Mouse (Mus musculus) hindbrain, embryonic 16.5 days (tissue): ENCODE data around the gene Map4k5. TPM values are rescaled to one million over a fixed set of nuclear protein-coding genes. Genes with fewer than 3 reads are reported as not detected.

ENCODE experiments used
- ATAC-seq: fragments of 200-750 bp; cut with Nextera tagmentation; 2 replicates; pipeline ENCODE4 v1.8.0; 2017; ENCODE audit warnings: moderate TSS enrichment, moderate library complexity
- H3K27ac ChIP-seq: fragments of 300-500 bp; sonication (generic); 2 replicates; pipeline ENCODE4 v1.5.1; 2014; ENCODE audit warnings: low read depth, mild to moderate bottlenecking, control low read depth, low read length, moderate library complexity
- H3K27me3 ChIP-seq: fragments of 300-500 bp; sonication (generic); replicated peaks from 2 replicates; pipeline ENCODE4 v1.6.1; 2014; ENCODE audit warnings: low read length; ENCODE audit not compliant: control insufficient read depth, insufficient read depth
- H3K36me3 ChIP-seq: fragments of 300-500 bp; sonication (generic); 2 replicates; pipeline ENCODE4 v1.6.1; 2014; ENCODE audit warnings: mild to moderate bottlenecking, low read length, moderate library complexity, mixed read lengths; ENCODE audit not compliant: control insufficient read depth, insufficient read depth
- H3K4me1 ChIP-seq: fragments of 300-500 bp; sonication (generic); 2 replicates; pipeline ENCODE4 v1.6.1; 2014; ENCODE audit warnings: low read depth, low read length; ENCODE audit not compliant: control insufficient read depth, insufficient read depth
- H3K4me2 ChIP-seq: fragments of 300-500 bp; sonication (generic); 2 replicates; pipeline ENCODE4 v1.6.1; 2014; ENCODE audit warnings: mild to moderate bottlenecking, low read length, control low read depth, moderate library complexity
- H3K4me3 ChIP-seq: fragments of 300-500 bp; sonication (generic); 2 replicates; pipeline ENCODE4 v1.5.1; 2014; ENCODE audit warnings: mild to moderate bottlenecking, low read length, control low read depth, moderate library complexity
- H3K9ac ChIP-seq: fragments of 300-500 bp; sonication (generic); 2 replicates; pipeline ENCODE4 v1.6.1; 2014; ENCODE audit warnings: low read depth, mild to moderate bottlenecking, control low read depth, low read length, moderate library complexity
- H3K9me3 ChIP-seq: fragments of 300-500 bp; sonication (generic); 2 replicates; pipeline ENCODE4 v1.6.1; 2014; ENCODE audit warnings: mild to moderate bottlenecking, low read length, moderate library complexity; ENCODE audit not compliant: control insufficient read depth
- WGBS: fragments of 180-500 bp; shearing (Covaris S2); extraction: QIAGEN DNeasy Blood & Tissue Kit; methylation state at CpG from one replicate; pipeline ENCODE4 v1.1.7; 2014; 5-methylcytosine and 5-hydroxymethylcytosine counted together
- polyA plus RNA-seq: library from polyadenylated mRNA; unstranded; fragments of >200 nt; fragmentation: Nextera tagmentation; extraction: Ambion mirVana; gene quantifications from 2 replicates; pipeline ENCODE4 v1.2.1, GENCODE M21; 2015

Map4k5 gene
- polyA plus RNA-seq, 1 experiment from 2014 or later, result 22.8 TPM

DNA sequence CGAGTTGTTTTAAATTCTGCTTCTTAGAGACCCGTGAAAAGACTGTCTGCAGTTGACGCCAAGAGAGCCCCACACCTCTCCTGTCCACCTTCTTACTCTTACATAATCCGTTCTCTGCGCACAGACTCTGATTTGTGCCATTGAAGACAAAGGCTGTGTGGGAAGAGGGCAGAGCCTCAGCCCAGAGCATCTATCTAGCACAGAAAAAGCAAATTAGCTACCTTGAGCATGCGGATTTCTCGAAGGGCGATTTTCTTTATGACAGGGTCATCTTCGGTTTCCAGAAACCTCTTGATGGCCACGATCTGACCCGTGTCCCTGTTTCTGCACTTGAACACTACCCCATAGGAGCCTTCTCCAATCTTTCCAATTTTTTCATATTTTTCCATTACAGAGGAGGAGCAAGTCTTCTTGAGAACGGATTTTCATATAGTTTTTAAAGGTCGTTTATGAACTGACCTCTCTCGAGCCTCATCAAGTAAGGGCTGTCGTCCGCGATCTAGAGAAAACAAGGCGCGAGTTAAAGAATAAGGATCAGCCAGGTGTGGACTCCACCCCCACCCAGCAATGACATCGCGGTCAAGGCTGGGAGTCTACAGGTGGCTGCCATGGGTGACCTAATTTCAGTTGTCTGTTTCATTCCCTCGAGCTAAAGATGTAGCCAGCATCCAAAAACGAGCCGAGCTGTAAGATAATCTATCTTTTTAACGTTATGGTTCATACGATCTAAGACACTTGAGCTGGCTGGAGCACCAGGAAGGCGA lies 103.1 kb downstream of the Map4k5 start:
- WGBS, result 32% methylated on average over 27 of the region's 27 CpGs
- peak overlapping the region; percentile 51 for H3K4me3 ChIP-seq
- peak overlapping the region; percentile 73 for H3K4me2 ChIP-seq
- H3K9me3 ChIP-seq, result no peaks in the 10 kb centered on the region
- peak overlapping the region; percentile 70 for H3K27ac ChIP-seq
- H3K4me1 ChIP-seq, result peaks cover 9% of the 10 kb centered on the region; the same call in 1 of the 2 replicates
- ATAC-seq, result peak; percentile 16; the same call in 1 of the 2 replicates
- H3K9ac ChIP-seq, result peak overlapping the region; percentile 77
- H3K36me3 ChIP-seq, result no peaks in the 10 kb centered on the region
- no peaks in the 10 kb centered on the region for H3K27me3 ChIP-seq

DNA sequence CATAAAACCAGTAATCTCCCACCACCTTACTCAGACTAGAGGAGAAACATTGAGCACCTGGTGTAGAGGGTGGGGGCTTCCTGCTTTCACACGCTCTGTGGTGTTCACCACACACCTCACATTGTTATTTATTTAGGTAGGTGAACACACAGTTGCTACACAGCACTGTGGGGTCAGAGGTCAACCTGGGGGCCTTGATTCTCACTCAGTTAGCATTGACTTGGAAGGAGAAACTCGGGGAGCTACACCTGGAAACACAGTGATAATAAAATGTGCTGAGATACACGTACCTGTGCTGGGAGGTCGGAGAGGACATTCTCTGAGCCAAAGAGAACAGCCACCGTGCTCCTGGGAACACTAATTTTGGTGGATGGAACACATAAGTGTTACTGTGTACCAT lies 104.6 kb downstream of the Map4k5 start:
- Histone ChIP-seq H3K27me3 (no peaks in the 10 kb centered on the region), H3K4me2 (no peak overlapping the region), H3K27ac (no peak overlapping the region), H3K9me3 (no peaks in the 10 kb centered on the region), H3K4me1 (peaks cover 9% of the 10 kb centered on the region; the same call in 1 of the 2 replicates), H3K9ac (no peak overlapping the region), H3K36me3 (no peaks in the 10 kb centered on the region), H3K4me3 (no peak overlapping the region)
- 88% methylated on average over 5 of the region's 5 CpGs for WGBS
- no peak for ATAC-seq

DNA sequence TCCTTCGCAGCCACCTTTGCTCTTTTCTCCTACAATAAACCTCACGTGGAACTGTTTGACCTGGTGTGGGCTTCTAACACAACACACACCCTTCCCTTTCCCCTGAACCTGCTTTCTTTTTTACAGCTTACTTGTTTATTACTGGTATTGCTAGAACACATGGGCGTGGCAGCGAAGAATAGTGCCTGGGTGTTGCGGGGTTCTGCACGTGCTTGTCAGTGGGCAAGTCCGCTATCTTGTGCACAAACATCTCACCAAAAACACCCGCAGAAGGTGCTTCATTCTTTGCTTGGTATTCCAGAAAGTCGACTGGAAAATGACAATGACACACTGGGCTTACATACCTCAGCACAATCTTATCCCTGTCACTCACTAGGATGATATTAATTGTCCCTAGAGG lies 107.5 kb downstream of the Map4k5 start:
- no peak for ATAC-seq
- Histone ChIP-seq H3K27me3 (no peaks in the 10 kb centered on the region), H3K27ac (no peak overlapping the region), H3K4me2 (no peak overlapping the region), H3K4me3 (no peak overlapping the region), H3K36me3 (no peaks in the 10 kb centered on the region), H3K9me3 (no peaks in the 10 kb centered on the region), H3K9ac (no peak overlapping the region), H3K4me1 (peaks cover 3% of the 10 kb centered on the region; the same call in 1 of the 2 replicates)
- 86% methylated on average over 9 of the region's 9 CpGs for WGBS

DNA sequence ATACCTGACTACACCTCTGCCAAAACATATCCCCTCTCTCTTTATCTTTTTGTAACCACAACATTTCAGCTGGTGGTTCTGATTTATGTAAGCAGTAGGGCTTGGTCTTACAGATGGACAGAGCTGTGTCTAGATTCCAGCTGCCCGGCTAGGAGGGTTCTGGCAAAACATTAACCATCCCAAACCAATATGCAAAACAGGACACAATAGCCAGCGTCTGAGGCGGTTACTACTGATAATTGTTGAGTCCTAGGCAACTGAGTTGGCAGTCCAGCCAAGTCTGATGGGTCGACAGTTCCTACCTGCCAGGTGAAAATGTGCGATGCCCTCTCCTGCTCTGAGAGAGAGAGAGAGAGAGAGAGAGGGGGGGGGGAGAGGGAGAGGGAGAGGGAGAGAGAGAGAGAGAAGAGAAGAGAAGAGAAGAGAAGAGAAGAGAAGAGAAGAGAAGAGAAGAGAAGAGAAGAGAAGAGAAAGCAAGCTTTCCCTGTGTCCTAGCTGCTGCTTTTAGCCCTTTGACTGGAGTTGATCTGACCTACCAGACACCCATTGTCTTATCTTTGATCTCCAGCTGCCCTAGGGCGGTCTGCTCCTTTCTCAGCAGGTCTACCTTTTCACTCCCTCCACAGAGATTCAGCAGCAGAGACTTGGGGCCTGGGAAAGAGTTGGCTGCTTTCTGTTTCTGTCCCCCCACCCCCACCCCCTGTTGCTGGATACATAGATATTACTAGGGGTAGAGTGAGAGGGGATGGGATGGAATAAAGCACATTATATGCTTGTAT lies 109.6 kb downstream of the Map4k5 start:
- Histone ChIP-seq H3K4me3 (no peak overlapping the region), H3K27ac (no peak overlapping the region), H3K4me1 (no peaks in the 10 kb centered on the region; the same call in 1 of the 2 replicates), H3K27me3 (no peaks in the 10 kb centered on the region), H3K9ac (no peak overlapping the region), H3K36me3 (no peaks in the 10 kb centered on the region), H3K4me2 (no peak overlapping the region), H3K9me3 (no peaks in the 10 kb centered on the region)
- ATAC-seq, result no peak
- WGBS, result 44% methylated on average over 6 of the region's 6 CpGs

DNA sequence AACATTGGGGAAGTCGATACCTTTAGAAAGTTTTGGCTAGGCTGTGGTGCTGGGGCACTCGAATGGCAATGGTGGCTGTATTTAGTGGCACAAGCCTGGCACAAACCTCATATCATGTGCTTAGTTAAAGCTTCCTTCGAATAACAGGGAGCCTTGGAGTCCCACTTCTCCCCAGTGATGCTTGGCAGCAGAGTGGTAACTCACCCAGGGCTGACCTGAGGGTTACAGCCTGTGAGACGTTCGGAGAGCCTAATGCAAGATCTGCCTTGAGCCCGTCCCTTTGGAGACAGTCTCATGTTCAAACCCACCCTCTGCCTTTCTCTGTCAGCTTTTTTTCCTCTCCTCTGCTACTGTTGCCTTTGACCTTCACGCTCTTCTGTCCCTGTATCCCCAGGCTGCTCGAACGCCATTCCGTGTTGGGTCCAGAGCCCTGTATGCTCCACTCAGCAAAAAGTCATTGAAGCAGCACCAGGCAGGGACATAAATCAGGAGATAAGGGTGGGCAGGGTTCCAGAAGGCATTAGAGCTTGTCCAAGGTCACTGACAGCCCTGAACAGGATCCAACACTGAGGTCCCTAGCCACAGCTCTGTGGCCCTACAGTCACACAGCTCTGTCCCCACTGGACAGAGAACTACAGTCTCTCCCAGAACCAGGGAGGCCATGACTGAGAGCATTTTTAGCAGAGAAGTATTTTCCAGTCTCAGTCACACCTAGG lies 110.9 kb downstream of the Map4k5 start:
- H3K9ac ChIP-seq, result no peak overlapping the region
- H3K27ac ChIP-seq, result no peak overlapping the region
- H3K4me2 ChIP-seq, result no peak overlapping the region
- no peaks in the 10 kb centered on the region for H3K9me3 ChIP-seq
- no peaks in the 10 kb centered on the region; the same call in 1 of the 2 replicates for H3K4me1 ChIP-seq
- no peaks in the 10 kb centered on the region for H3K27me3 ChIP-seq
- no peak overlapping the region for H3K4me3 ChIP-seq
- 73% methylated on average over 10 of the region's 10 CpGs for WGBS
- no peaks in the 10 kb centered on the region for H3K36me3 ChIP-seq
- peak; percentile 24; the same call in 1 of the 2 replicates for ATAC-seq

DNA sequence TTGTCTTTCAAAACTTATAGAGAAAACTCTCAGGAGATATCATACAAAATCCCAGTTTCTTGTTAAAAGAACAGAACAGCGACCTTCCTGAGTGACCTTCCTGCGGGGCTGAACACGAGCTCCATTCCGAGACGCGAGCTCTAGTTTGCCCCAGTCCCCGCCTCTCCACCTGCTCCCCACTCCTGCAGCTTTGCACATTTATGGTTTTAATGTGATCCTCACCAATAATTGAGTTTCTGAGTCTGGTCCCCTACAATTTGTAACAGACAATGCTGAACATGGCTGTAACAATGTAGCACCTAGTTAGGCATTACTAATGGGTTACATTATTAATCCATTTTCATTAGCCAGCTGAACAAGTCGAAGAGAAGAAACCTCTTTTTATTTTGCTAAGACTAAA lies 111.5 kb downstream of the Map4k5 start:
- Histone ChIP-seq H3K27ac (no peak overlapping the region), H3K36me3 (no peaks in the 10 kb centered on the region), H3K9ac (no peak overlapping the region), H3K4me1 (no peaks in the 10 kb centered on the region; the same call in 1 of the 2 replicates), H3K4me2 (no peak overlapping the region), H3K27me3 (no peaks in the 10 kb centered on the region), H3K9me3 (no peaks in the 10 kb centered on the region), H3K4me3 (no peak overlapping the region)
- 58% methylated on average over 8 of the region's 8 CpGs for WGBS
- ATAC-seq, result no peak

DNA sequence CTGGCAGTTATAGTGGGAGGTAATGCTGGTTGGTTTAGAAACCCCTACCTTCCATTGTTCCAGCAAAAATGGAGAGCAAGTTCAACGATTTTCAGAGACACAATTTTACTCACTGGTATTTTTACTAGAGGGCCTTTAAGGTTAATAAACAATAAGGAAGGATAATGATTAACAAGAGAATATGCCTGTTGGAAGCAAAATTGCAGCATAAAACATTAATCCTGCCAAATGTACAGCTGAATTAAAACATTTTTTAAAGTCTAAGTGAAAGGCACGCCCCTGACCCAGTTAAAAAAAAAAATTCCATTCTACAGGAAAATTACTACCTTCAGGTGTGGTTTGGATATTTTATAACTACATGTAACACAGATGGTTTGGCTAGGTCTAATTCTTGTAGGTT lies 115.0 kb downstream of the Map4k5 start:
- Histone ChIP-seq H3K27ac (no peak overlapping the region), H3K4me3 (no peak overlapping the region), H3K4me1 (no peaks in the 10 kb centered on the region; the same call in 1 of the 2 replicates), H3K27me3 (no peaks in the 10 kb centered on the region), H3K9ac (no peak overlapping the region), H3K36me3 (no peaks in the 10 kb centered on the region), H3K9me3 (no peaks in the 10 kb centered on the region), H3K4me2 (no peak overlapping the region)
- WGBS, result 74% methylated on average over 2 of the region's 2 CpGs
- no peak for ATAC-seq

DNA sequence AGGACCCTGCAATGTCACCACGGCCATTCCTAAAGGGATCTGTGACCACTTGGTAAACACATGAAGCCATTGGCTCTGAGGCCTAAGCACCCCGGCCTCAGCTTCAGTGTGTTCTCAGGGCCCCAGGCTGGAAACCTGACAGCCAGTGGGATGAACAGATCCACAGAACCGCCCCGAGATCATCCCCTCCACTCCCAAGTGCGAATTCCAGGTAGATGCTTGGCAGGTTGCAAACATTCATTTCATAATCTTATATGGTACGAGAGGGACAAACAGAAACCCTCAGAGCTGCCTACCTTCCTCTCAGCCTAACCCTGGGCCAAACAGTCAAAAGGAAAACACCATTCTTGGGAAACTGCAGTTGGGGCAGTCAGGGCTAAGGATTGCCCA lies 115.7 kb downstream of the Map4k5 start:
- Histone ChIP-seq H3K27ac (no peak overlapping the region), H3K9me3 (no peaks in the 10 kb centered on the region), H3K4me3 (no peak overlapping the region), H3K4me2 (no peak overlapping the region), H3K27me3 (no peaks in the 10 kb centered on the region), H3K9ac (no peak overlapping the region), H3K36me3 (no peaks in the 10 kb centered on the region), H3K4me1 (no peaks in the 10 kb centered on the region; the same call in 1 of the 2 replicates)
- no peak for ATAC-seq
- 93% methylated on average over 6 of the region's 6 CpGs for WGBS
